Mouse (Mus musculus) urinary bladder, adult 2 months (tissue): ENCODE results near the gene Chrd. TPM values are rescaled to one million over a fixed set of nuclear protein-coding genes. Genes with fewer than 3 reads are reported as not detected.
A peak's percentile ranks its signal among the peaks of the same experiment; 100 is the strongest.

Experiments
- DNase-seq: peaks from one replicate; pipeline ENCODE4 v3.0.0; 2022; ENCODE audit warnings: low spot score
- polyA plus RNA-seq: library from polyadenylated mRNA; depleted of rRNA; stranded (reverse); fragments of >200 nt; gene quantifications from 2 replicates; pipeline ENCODE4 v1.2.3, GENCODE M21; 2012; rRNA removed

Chrd gene
- 18.1 and 18.5 TPM in 2 replicates for polyA plus RNA-seq

DNA sequence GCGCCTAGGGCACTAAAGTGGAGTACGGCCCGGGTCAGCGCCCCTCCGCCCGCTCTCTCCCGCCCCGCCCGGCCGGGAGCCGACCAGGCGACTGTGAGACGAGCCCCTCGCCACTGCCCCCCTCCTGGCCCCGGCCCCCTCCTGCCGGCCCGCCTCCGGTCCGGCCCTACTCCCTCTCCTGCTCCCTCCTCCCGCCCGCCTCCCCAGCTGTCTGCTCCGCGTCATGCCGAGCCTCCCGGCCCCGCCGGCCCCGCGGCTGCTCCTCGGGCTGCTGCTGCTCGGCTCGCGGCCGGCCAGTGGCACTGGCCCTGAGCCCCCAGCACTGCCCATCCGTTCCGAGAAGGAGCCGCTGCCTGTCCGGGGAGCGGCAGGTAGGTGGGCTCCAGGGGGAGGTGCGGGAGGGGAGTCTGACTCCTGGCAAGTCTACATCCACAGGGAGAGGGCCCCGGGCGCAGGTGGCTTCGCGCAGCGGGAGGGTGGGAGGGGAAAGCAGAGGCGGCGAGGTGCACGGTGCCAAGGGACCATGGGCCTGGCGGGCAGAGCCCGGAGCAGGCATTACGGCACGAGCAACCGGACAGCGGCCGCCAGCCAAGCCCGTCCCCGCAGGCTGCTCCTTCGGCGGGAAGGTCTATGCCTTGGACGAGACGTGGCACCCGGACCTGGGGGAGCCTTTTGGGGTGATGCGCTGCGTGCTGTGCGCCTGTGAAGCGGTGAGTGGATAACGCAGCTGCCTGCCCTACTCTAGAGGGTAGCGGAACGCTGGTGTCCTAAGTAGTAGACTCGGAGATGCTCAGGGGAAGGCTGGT is at the start of gene Chrd:
TSS of gene Chrd (plus strand) at position 203 of the 806 bp plus-strand sequence.
- peak; percentile 62 for DNase-seq

DNA sequence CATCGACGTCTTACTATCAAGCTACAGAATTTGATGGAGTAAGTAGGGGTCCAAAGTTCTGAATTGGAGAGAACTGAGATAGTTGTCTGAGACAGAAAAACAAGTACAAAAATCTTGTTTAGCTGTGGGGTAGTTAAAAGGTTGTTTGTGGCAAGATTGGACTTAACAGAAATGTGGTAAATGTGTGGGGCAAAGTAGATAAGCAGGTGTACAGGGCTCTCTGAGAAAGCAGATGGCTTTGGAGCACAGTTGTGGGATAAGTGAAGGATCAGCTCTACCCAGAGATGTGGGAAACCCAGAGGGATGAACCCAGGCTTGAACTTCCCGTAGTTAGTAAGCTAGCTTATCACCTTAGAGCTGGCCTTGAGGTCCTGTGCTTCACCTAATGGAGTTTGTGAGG is 42.2 kb upstream of the Chrd start:
- no peak for DNase-seq

DNA sequence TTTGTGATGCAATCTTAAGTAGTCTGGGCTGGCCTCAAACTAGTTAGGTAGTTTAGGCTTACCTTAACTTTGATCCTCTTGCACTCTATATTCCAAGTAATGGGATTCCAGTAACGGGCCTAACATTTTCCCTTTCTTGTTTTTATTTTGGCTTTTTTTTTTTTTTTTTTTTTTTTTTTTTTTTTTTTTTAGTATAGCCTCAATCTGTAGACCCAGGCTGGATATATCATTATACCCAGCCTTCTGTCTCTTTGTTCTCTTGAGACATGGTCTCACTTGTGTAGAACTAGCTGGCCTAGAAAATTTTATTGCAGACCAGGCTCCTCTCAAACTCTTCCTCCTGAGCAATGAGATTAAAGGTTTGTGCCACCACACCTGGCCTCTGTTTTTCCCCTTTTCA is 41.3 kb upstream of the Chrd start:
- DNase-seq: no peak

DNA sequence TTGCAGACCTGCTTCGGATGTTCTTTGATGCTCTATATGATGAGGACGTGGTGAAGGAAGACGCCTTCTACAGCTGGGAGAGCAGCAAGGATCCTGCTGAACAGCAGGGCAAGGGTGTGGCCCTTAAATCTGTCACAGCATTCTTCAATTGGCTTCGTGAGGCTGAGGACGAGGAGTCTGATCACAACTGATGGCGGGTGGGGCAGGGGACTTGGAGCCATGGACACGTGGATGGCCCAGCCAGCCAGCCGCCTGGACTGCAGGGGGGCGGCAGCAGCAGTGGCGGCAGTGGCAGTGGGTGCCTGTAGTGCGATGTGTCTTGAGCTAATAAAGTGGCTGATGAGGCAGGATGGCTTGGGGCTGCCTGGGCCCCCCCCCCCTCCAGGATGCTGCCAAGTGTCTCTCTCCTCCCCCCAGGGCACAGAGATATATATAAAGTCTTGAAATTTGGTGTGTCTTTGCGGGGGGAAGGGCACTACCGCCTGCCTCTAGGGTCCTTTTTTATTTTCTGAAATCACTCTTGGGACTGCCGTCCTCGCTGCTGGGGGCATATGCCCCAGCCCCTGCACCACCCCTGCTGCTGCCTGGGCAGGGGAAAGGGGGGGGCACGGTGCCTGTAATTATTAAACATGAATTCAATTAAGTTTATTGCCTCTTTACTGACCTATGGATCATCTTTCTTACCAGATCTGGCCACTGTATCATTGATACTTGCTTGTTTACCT is 40.5 kb upstream of the Chrd start:
- DNase-seq: no peak

- DNase-seq: peak; percentile 54
Measured at GRCm38 (mm10) chr16:20693111-20693701, 39.7 kb upstream of the Chrd start, which contains the start of gene Fam131a. Gene Fam131a (plus strand): TSS chr16:20693241.

- no peak for DNase-seq
Measured at GRCm38 (mm10) chr16:20694781-20695180, 38.1 kb upstream of the Chrd start.

GRCm38 (mm10) chr16:20695622-20696323 is 37.2 kb upstream of the Chrd start:
- DNase-seq: peak; percentile 67

DNA sequence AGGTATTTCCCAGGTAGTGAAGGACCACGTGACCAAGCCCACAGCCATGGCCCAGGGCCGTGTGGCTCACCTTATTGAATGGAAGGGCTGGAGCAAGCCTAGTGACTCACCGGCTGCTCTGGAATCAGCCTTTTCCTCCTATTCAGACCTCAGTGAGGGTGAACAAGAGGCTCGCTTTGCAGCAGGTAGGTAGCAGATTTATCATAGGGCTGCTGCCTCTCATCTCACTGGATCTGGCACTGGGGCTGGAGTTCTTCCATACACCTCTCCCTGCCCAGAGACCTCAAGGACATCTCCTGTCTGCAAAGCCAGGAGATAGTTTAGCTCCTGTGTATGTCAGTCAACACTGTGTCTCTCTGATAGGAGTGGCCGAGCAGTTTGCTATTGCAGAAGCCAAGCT is 33.7 kb upstream of the Chrd start:
- DNase-seq: no peak

GRCm38 (mm10) chr16:20700036-20700435 is 32.9 kb upstream of the Chrd start:
- no peak for DNase-seq

DNA sequence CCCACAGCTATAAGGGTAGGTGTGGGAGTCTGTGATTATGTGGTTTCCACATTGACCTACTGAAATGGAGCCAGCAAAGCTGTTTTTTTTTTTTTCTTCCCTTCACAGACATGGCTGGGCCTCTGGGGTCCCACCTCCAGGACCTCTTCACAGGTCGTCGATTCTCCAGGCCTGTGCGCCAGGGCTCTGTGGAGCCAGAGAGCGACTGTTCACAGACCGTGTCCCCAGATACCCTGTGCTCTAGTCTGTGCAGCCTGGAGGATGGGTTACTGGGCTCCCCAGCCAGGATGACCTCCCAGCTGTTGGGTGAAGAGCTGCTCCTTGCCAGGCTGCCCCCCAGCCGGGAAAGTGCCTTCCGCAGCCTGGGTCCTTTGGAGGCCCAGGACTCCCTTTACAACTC is 31.6 kb upstream of the Chrd start:
- no peak for DNase-seq

GRCm38 (mm10) chr16:20701729-20702521 is 31.0 kb upstream of the Chrd start:
- no peak for DNase-seq

GRCm38 (mm10) chr16:20702522-20702893 is 30.4 kb upstream of the Chrd start:
- DNase-seq: no peak

- DNase-seq: no peak
Measured at GRCm38 (mm10) chr16:20703071-20703470, 29.9 kb upstream of the Chrd start.

DNA sequence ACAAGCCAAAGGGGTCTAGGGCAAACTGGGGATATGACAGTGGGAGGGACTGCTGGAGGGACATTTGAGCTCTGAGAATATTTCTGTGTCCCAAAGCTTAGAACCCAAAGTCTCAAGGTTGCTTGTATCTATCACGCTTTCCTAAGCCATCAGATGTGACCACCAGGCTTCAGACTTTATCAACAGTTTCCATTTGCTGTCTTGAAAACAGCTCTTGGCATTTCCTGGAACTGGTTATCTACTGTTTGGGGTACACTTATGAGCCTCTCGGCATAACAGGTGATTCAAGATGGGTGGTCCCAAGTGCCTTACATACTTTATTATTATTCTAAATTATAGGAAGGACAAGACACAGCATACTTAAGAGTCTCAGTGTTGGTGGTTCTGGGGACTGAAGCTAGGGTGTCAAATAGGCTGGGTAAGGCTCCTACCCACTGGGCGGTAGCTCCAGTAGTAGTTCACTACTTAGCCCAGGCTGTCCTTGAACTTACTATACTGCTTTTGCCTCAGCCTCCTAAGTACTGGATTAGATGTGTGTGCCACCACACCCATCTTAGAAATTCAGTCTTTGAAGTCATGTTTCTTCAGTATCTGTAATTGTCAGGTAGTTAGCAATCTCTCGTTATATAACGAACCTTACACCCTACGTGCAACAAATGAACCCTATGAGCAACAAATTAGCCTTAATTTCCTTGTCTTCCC is 29.1 kb upstream of the Chrd start:
- no peak for DNase-seq

DNA sequence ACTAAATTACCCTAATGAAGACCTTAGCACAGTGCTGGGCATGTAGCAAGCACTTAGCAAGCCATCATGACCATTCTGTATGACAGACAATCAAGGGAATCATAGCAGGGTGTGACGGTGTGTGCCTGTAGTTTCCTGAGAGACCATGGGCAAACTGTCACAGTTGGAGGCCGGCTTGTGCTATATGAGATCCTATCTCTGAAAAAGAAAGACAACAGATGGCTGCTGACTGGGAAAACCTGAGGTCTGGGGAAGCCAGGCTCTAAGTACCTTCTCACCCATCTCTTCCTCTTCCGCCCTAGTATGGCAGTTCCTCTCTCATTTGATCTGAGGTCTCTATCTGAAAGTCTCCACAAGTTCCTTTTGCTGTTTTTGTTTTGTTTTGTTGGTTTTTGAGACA is 27.1 kb upstream of the Chrd start:
- DNase-seq: no peak

GRCm38 (mm10) chr16:20706407-20707055 is 26.4 kb upstream of the Chrd start:
- no peak for DNase-seq

- DNase-seq: no peak
Measured at GRCm38 (mm10) chr16:20708220-20708938, 24.5 kb upstream of the Chrd start.

DNA sequence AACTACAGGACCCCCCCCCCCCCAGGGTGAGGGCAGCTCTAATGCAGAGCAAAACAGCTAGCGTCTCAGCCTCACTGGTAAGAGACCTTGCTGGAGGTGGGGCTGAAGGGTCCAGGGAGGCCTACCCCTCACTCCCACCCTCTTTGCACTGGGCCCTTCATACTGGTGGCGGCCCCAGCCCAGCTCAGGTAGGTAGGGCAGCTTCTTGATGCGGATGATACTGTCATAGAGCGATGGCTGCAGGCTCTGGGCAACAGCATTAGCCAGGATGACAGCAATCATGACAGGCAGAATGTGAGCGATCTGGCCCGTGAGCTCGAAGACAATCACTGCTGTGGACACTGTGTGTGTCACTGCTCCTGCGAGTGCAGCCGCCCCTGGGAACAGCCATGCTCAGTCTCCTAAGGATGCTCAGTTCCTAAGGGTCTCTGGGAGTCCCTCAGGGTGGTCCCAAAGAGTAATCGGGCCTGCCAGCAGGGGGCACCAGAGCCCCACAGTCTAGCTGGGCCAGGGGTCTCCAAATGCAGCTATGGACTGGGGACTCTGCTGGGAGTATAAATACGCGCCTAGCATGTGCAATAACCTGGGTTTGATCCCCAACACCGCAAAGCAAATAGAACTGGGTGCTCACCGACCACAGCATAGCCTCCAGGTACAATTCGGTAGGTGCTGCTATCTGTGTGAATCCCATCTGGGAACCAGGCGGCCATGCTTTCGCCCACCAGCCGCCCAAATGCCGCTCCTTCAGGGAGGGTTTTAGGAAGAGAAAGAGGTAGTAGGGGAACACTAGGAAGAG is 23.8 kb upstream of the Chrd start:
- DNase-seq: no peak

DNA sequence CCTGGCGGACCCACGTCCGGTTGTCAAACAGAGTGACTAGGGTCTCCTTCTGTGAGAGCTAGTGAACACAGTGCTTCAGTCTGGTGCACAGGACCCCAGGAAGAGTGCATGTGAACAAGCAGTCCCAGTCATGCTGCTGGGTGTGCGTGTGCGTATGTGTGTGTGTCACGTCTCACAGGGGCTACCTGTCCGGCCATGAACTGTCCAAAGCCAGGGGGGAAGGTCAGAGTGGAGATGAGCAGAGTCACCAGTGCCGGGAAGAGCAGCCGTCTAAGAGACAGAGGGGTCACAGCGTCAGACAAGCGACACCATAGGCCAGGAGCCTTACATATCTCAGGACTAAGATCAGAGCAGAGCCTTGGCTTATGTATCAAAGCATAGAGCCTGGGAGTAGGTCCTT is 22.6 kb upstream of the Chrd start:
- DNase-seq: no peak
